In genomic region chr13:5864265-5865097, GRCm38 (mm10) we compare ENCODE assay signal across 8 mouse cellular contexts. TPM values are rescaled to one million over a fixed set of nuclear protein-coding genes. Genes with fewer than 3 reads are reported as not detected.
DNase-seq lines count a peak whose midpoint lies in the region; ATAC-seq and TF ChIP-seq lines count a peak whose summit lies in the region.

No protein-coding gene starts in this region.

- no peak for TF ChIP-seq CTCF in lung, adult 2 months (IDR thresholded peaks at IDR 0.05; ENCODE audit: insufficient read depth, low read length)
- no peak for TF ChIP-seq CTCF in liver, postnatal 0 days (IDR thresholded peaks at IDR 0.05; ENCODE audit: low read depth)

- 12% methylated on average over 10 of the region's 10 CpGs for WGBS in lung, adult 2 months
- 20% methylated on average over 10 of the region's 10 CpGs for WGBS in heart, embryonic 16.5 days
- 19% methylated on average over 10 of the region's 10 CpGs for WGBS in liver, postnatal 0 days (ENCODE audit: insufficient replicate concordance)

- H3K36me3 ChIP-seq in heart, embryonic 16.5 days (ENCODE audit: control insufficient read depth, insufficient read depth), result peaks cover 38% of the 10 kb centered on the region
- peaks cover 35% of the 10 kb centered on the region for H3K36me3 ChIP-seq in liver, postnatal 0 days (replicated peaks; ENCODE audit: insufficient read depth, low read length)

- TF ChIP-seq POLR2A in lung, adult 2 months (IDR thresholded peaks at IDR 0.05; ENCODE audit: borderline replicate concordance, extremely low read depth, low read depth, low read length), result no peak

- peak overlapping the region; percentile 97 for H3K27ac ChIP-seq in brown adipose tissue, adult 24 weeks (replicated peaks; ENCODE audit: low read depth, low read length)
- H3K27ac ChIP-seq in heart, embryonic 16.5 days (ENCODE audit: low read length), result peak overlapping the region; percentile 89
- no peak overlapping the region for H3K27ac ChIP-seq in liver, postnatal 0 days (ENCODE audit: low read depth)

- peak; percentile 42 for DNase-seq in lung, adult 2 months
- DNase-seq in lung, postnatal 10 days, result no peak
- no peak for DNase-seq in liver, postnatal 0 days
- peak; percentile 59 to 65 for DNase-seq in spleen, postnatal 36 days (ENCODE audit: low spot score in 2 of 2)
- DNase-seq in cerebellum, postnatal 36 days, result no peak
- no peak for DNase-seq in urinary bladder, adult 2 months (ENCODE audit: low spot score)

- peak overlapping the region; percentile 84 for H3K4me2 ChIP-seq in heart, embryonic 16.5 days (ENCODE audit: low read depth, low read length)
- peak overlapping the region; percentile 91 for H3K4me2 ChIP-seq in liver, postnatal 0 days (ENCODE audit: low read depth, low read length)

- no peak for ATAC-seq in heart, embryonic 16.5 days (replicated peaks; ENCODE audit: extremely low read depth, insufficient read depth, low FRiP score)
- no peak for ATAC-seq in liver, postnatal 0 days

- H3K27me3 ChIP-seq in heart, embryonic 16.5 days (ENCODE audit: control insufficient read depth, insufficient read depth, low read length), result no peaks in the 10 kb centered on the region
- no peaks in the 10 kb centered on the region for H3K27me3 ChIP-seq in liver, postnatal 0 days (ENCODE audit: insufficient read depth, low read length)

- TF ChIP-seq EP300 in liver, postnatal 0 days (IDR thresholded peaks at IDR 0.05; ENCODE audit: low read depth), result no peak

- H3K4me3 ChIP-seq in lung, adult 2 months (replicated peaks; ENCODE audit: extremely low read depth, low read depth, low read length), result peak overlapping the region; percentile 73
- H3K4me3 ChIP-seq in brown adipose tissue, adult 24 weeks (ENCODE audit: insufficient read depth, low read depth, low read length), result peak overlapping the region; percentile 81
- H3K4me3 ChIP-seq in heart, embryonic 16.5 days (ENCODE audit: low read length), result peak overlapping the region; percentile 80
- H3K4me3 ChIP-seq in liver, postnatal 0 days (ENCODE audit: low read depth, low read length), result peak overlapping the region; percentile 21

- H3K9me3 ChIP-seq in heart, embryonic 16.5 days (replicated peaks; ENCODE audit: control insufficient read depth, low read length), result no peaks in the 10 kb centered on the region
- no peaks in the 10 kb centered on the region for H3K9me3 ChIP-seq in liver, postnatal 0 days (ENCODE audit: low read length)

- peak overlapping the region; percentile 76 for H3K9ac ChIP-seq in heart, embryonic 16.5 days (ENCODE audit: low read length)
- 0 out of 2 replicates have a peak overlapping the region, but pooled peaks have one; percentile 5 for H3K9ac ChIP-seq in liver, postnatal 0 days (replicated peaks)

- H3K4me1 ChIP-seq in lung, adult 2 months (ENCODE audit: control insufficient read depth, insufficient read depth, low read length), result peaks cover 29% of the 10 kb centered on the region
- H3K4me1 ChIP-seq in brown adipose tissue, adult 24 weeks (ENCODE audit: control insufficient read depth, insufficient read depth, insufficient read length, low read length), result peaks cover 27% of the 10 kb centered on the region
- H3K4me1 ChIP-seq in heart, embryonic 16.5 days (ENCODE audit: control insufficient read depth, insufficient read depth, low read length), result peaks cover 22% of the 10 kb centered on the region
- peaks cover 15% of the 10 kb centered on the region for H3K4me1 ChIP-seq in liver, postnatal 0 days (ENCODE audit: insufficient read depth)

RNA-seq across cellular contexts. Expression of gene Klf6, which starts 3.2 kb away (rescaled TPM):
- 39.5 and 44.8 TPM in 2 replicates for polyA plus RNA-seq in lung, adult 2 months (2012; rRNA removed)
- polyA plus RNA-seq in brown adipose tissue, adult 24 weeks (2012; ENCODE audit: insufficient read depth, insufficient read length, missing spikeins), result 28.4 and 31.5 TPM in 2 replicates
- polyA plus RNA-seq in heart, embryonic 16.5 days (2015; fragmentation: Nextera tagmentation; extraction: Ambion mirVana), result 77.1 and 87.5 TPM in 2 replicates
- polyA plus RNA-seq in liver, postnatal 0 days (2015; fragmentation: Nextera tagmentation; extraction: Ambion mirVana), result 15.3 and 18.9 TPM in 2 replicates
- 50.0 and 53.2 TPM in 2 replicates for polyA plus RNA-seq in urinary bladder, adult 2 months (2012; rRNA removed)

Comparison
In these comparisons a context has a peak if more than half of its experiments do, and no peak if none do; other contexts are left out.
1. DNase-seq: peak in lung, adult 2 months (single experiment) and spleen, postnatal 36 days (2 of 2); none in lung, postnatal 10 days (single experiment), liver, postnatal 0 days (single experiment), cerebellum, postnatal 36 days (0 of 2) and urinary bladder, adult 2 months (single experiment).
2. H3K4me3 ChIP-seq: peak in every context shown above with its lines; median percentile 81 in brown adipose tissue, adult 24 weeks; 80 in heart, embryonic 16.5 days; 73 in lung, adult 2 months; 21 in liver, postnatal 0 days.